Mouse (Mus musculus) forebrain, embryonic 15.5 days (tissue): ENCODE results near the gene Madcam1. TPM values are rescaled to one million over a fixed set of nuclear protein-coding genes. Genes with fewer than 3 reads are reported as not detected.
A peak's percentile ranks its signal among the peaks of the same experiment; 100 is the strongest.
"Not testable (repeated sequence)": the region's sequence is repeated elsewhere in the genome, so short reads cannot be mapped to it uniquely, and the experiment has no call there.

Experiments used
- ATAC-seq: fragments of 200-750 bp; cut with Nextera tagmentation; replicated peaks from 2 replicates; pipeline ENCODE4 v1.8.0; 2017; ENCODE audit warnings: mild to moderate bottlenecking, moderate TSS enrichment, moderate library complexity
- H3K27ac ChIP-seq: fragments of 300-500 bp; sonication (generic); replicated peaks from 2 replicates; pipeline ENCODE4 v1.5.1; 2015; ENCODE audit warnings: mild to moderate bottlenecking, inconsistent platforms
- H3K27me3 ChIP-seq: fragments of 300-500 bp; sonication (generic); 2 replicates; pipeline ENCODE4 v1.6.1; 2015; ENCODE audit warnings: inconsistent platforms
- H3K36me3 ChIP-seq: fragments of 300-500 bp; sonication (generic); 2 replicates; pipeline ENCODE4 v1.6.1; 2015; ENCODE audit warnings: mild to moderate bottlenecking, inconsistent platforms
- H3K4me1 ChIP-seq: fragments of 300-500 bp; sonication (generic); 2 replicates; pipeline ENCODE4 v1.6.1; 2015; ENCODE audit warnings: inconsistent platforms
- H3K4me2 ChIP-seq: fragments of 300-500 bp; sonication (generic); replicated peaks from 2 replicates; pipeline ENCODE4 v1.6.1; 2015; ENCODE audit warnings: mild to moderate bottlenecking, inconsistent platforms
- H3K4me3 ChIP-seq: fragments of 300-500 bp; sonication (generic); 2 replicates; pipeline ENCODE4 v1.5.1; 2015; ENCODE audit warnings: mild to moderate bottlenecking, inconsistent platforms
- H3K9ac ChIP-seq: fragments of 300-500 bp; sonication (generic); replicated peaks from 2 replicates; pipeline ENCODE4 v1.6.1; 2015; ENCODE audit warnings: mild to moderate bottlenecking, inconsistent platforms
- H3K9me3 ChIP-seq: fragments of 300-500 bp; sonication (generic); 2 replicates; pipeline ENCODE4 v1.6.1; 2016; ENCODE audit warnings: inconsistent platforms
- WGBS: fragments of 180-500 bp; shearing (Covaris S2); methylation state at CpG from one replicate; pipeline ENCODE4 v1.1.7; 2015; ENCODE audit warnings: mixed read lengths; 5-methylcytosine and 5-hydroxymethylcytosine counted together
- polyA plus RNA-seq: library from polyadenylated mRNA; unstranded; fragments of >200 nt; fragmentation: Nextera tagmentation; extraction: Ambion mirVana; gene quantifications from 2 replicates; pipeline ENCODE4 v1.2.1, GENCODE M21; 2015

Gene Madcam1
- polyA plus RNA-seq, 1 experiment from 2014 or later: 0.95 TPM

GRCm38 (mm10) chr10:79695231-79696128 lies 31.1 kb downstream of the Madcam1 start:
- no peak overlapping the region for H3K9ac ChIP-seq
- no peaks in the 10 kb centered on the region for H3K27me3 ChIP-seq
- no peaks in the 10 kb centered on the region for H3K36me3 ChIP-seq
- 0 out of 2 replicates have a peak overlapping the region, but pooled peaks have one; percentile 8 for H3K27ac ChIP-seq
- no peak; the same call in 1 of the 2 replicates for ATAC-seq
- H3K4me2 ChIP-seq: no peak overlapping the region
- peaks cover 12% of the 10 kb centered on the region for H3K4me1 ChIP-seq
- H3K4me3 ChIP-seq: no peak overlapping the region
- WGBS: 63% methylated on average over 13 of the region's 13 CpGs
- no peaks in the 10 kb centered on the region for H3K9me3 ChIP-seq

GRCm38 (mm10) chr10:79696129-79696651 lies 31.8 kb downstream of the Madcam1 start:
- Histone ChIP-seq H3K4me1 (peaks cover 12% of the 10 kb centered on the region), H3K4me3 (no peak overlapping the region), H3K9me3 (no peaks in the 10 kb centered on the region), H3K36me3 (no peaks in the 10 kb centered on the region), H3K27me3 (no peaks in the 10 kb centered on the region), H3K27ac (0 out of 2 replicates have a peak overlapping the region, but pooled peaks have one; percentile 8), H3K9ac (no peak overlapping the region), H3K4me2 (no peak overlapping the region)
- WGBS: 70% methylated on average over 9 of the region's 9 CpGs
- ATAC-seq: no peak

GRCm38 (mm10) chr10:79697916-79698315 lies 33.6 kb downstream of the Madcam1 start:
- no peak for ATAC-seq
- Histone ChIP-seq H3K4me2 (no peak overlapping the region), H3K36me3 (no peaks in the 10 kb centered on the region), H3K9me3 (no peaks in the 10 kb centered on the region), H3K9ac (no peak overlapping the region), H3K27me3 (no peaks in the 10 kb centered on the region), H3K4me1 (peaks cover 12% of the 10 kb centered on the region), H3K27ac (no peak overlapping the region), H3K4me3 (no peak overlapping the region)
- 86% methylated on average over 6 of the region's 6 CpGs for WGBS

GRCm38 (mm10) chr10:79698459-79698858 lies 34.1 kb downstream of the Madcam1 start:
- Histone ChIP-seq H3K9me3 (no peaks in the 10 kb centered on the region), H3K4me1 (peaks cover 13% of the 10 kb centered on the region), H3K4me2 (no peak overlapping the region), H3K9ac (no peak overlapping the region), H3K27me3 (no peaks in the 10 kb centered on the region), H3K36me3 (no peaks in the 10 kb centered on the region), H3K27ac (no peak overlapping the region), H3K4me3 (no peak overlapping the region)
- no peak for ATAC-seq
- 96% methylated on average over 6 of the region's 6 CpGs for WGBS

- Histone ChIP-seq H3K9me3 (no peaks in the 10 kb centered on the region), H3K36me3 (no peaks in the 10 kb centered on the region), H3K4me3 (no peak overlapping the region), H3K4me1 (peaks cover 18% of the 10 kb centered on the region), H3K9ac (no peak overlapping the region), H3K27me3 (no peaks in the 10 kb centered on the region), H3K4me2 (no peak overlapping the region), H3K27ac (no peak overlapping the region)
- ATAC-seq: no peak
- WGBS: 57% methylated on average over 7 of the region's 7 CpGs
Observed at GRCm38 (mm10) chr10:79700676-79701075, 36.3 kb downstream of the Madcam1 start.

- no peaks in the 10 kb centered on the region for H3K9me3 ChIP-seq
- 75% methylated on average over 10 of the region's 10 CpGs for WGBS
- peaks cover 22% of the 10 kb centered on the region for H3K4me1 ChIP-seq
- H3K4me3 ChIP-seq: no peak overlapping the region
- no peaks in the 10 kb centered on the region for H3K36me3 ChIP-seq
- H3K9ac ChIP-seq: no peak overlapping the region
- ATAC-seq: no peak
- no peak overlapping the region for H3K4me2 ChIP-seq
- H3K27me3 ChIP-seq: no peaks in the 10 kb centered on the region
- H3K27ac ChIP-seq: no peak overlapping the region
Observed at GRCm38 (mm10) chr10:79701443-79702129, 37.2 kb downstream of the Madcam1 start.

- H3K9me3 ChIP-seq, ATAC-seq, H3K9ac ChIP-seq, H3K36me3 ChIP-seq, H3K27me3 ChIP-seq, H3K4me2 ChIP-seq, H3K4me3 ChIP-seq, H3K27ac ChIP-seq: not testable (repeated sequence)
- peaks cover 35% of the 10 kb centered on the region for H3K4me1 ChIP-seq
- 90% methylated on average over 4 of the region's 4 CpGs for WGBS
Observed at GRCm38 (mm10) chr10:79702970-79703369, 38.6 kb downstream of the Madcam1 start.

GRCm38 (mm10) chr10:79703541-79703940 lies 39.2 kb downstream of the Madcam1 start:
- H3K4me1 ChIP-seq: peaks cover 36% of the 10 kb centered on the region
- H3K9ac ChIP-seq: peak overlapping the region; percentile 50
- peak overlapping the region; percentile 89 for H3K4me3 ChIP-seq
- H3K4me2 ChIP-seq: peak overlapping the region; percentile 48
- peak overlapping the region; percentile 73 for H3K27ac ChIP-seq
- 0 out of 2 replicates have a peak, but pooled peaks cover 2% of the 10 kb centered on the region for H3K36me3 ChIP-seq
- peak; percentile 9; the same call in 1 of the 2 replicates for ATAC-seq
- no peaks in the 10 kb centered on the region for H3K27me3 ChIP-seq
- 75% methylated on average over 10 of the region's 10 CpGs for WGBS
- H3K9me3 ChIP-seq: no peaks in the 10 kb centered on the region

GRCm38 (mm10) chr10:79704065-79704969 lies 40.0 kb downstream of the Madcam1 start, which contains the start of gene Bsg:
Bsg (plus strand) TSS chr10:79704491.
- Histone ChIP-seq H3K4me2 (peak within 1 kb of the TSS; percentile 91), H3K36me3 (peaks cover 9% of the 10 kb centered on the region; the same call in 1 of the 2 replicates), H3K9ac (peak within 1 kb of the TSS; percentile 89), H3K27me3 (no peaks in the 10 kb centered on the region), H3K4me1 (peaks cover 36% of the 10 kb centered on the region), H3K4me3 (peak within 1 kb of the TSS; percentile 89), H3K9me3 (no peaks in the 10 kb centered on the region), H3K27ac (peak within 1 kb of the TSS; percentile 73)
- peak; percentile 94 for ATAC-seq
- WGBS: under 1% methylated on average over 65 of the region's 65 CpGs

- Histone ChIP-seq H3K4me3 (peak overlapping the region; percentile 89), H3K4me1 (peaks cover 36% of the 10 kb centered on the region), H3K27me3 (no peaks in the 10 kb centered on the region), H3K9me3 (no peaks in the 10 kb centered on the region), H3K36me3 (peaks cover 15% of the 10 kb centered on the region; the same call in 1 of the 2 replicates), H3K4me2 (peak overlapping the region; percentile 91), H3K27ac (peak overlapping the region; percentile 73), H3K9ac (peak overlapping the region; percentile 89)
- no peak for ATAC-seq
- 5% methylated on average over 10 of the region's 10 CpGs for WGBS
Observed at GRCm38 (mm10) chr10:79704970-79705360, 40.6 kb downstream of the Madcam1 start.

GRCm38 (mm10) chr10:79705951-79706350 lies 41.6 kb downstream of the Madcam1 start:
- Histone ChIP-seq H3K27me3 (no peaks in the 10 kb centered on the region), H3K9ac (peak overlapping the region; percentile 89), H3K4me3 (peak overlapping the region; percentile 89; the same call in 1 of the 2 replicates), H3K27ac (no peak overlapping the region), H3K9me3 (no peaks in the 10 kb centered on the region), H3K4me1 (peaks cover 36% of the 10 kb centered on the region), H3K4me2 (peak overlapping the region; percentile 91), H3K36me3 (peaks cover 25% of the 10 kb centered on the region)
- ATAC-seq: no peak
- 91% methylated on average over 5 of the region's 5 CpGs for WGBS
